Mouse (Mus musculus) gastrocnemius, postnatal 36 days (tissue): ENCODE data around the gene Timm23. TPM values are rescaled to one million over a fixed set of nuclear protein-coding genes. Genes with fewer than 3 reads are reported as not detected.
"Not testable (repeated sequence)": the region's sequence is repeated elsewhere in the genome, so short reads cannot be mapped to it uniquely, and the experiment has no call there.

Source experiments
- DNase-seq, 2 experiments: peaks; one replicate each; pipeline ENCODE4 v3.0.0; 2022
- intact Hi-C: fragments of 180-260 bp; cut with DNase I; formaldehyde crosslinking; loops from one replicate; pipeline ENCODE4 v1.15.1; 2025
- long read RNA-seq, 2 experiments: library from polyadenylated mRNA; stranded (forward); transcript quantifications; one replicate each; pipeline ENCODE4 v2.0.0; 2021
- total RNA-seq, 2 experiments: library from RNA; stranded (reverse); gene quantifications; 2 replicates each; pipeline ENCODE4 v1.2.3; 2021

Timm23 gene
- 100 to 1,000 TPM; 198 to 210 TPM for total RNA-seq
- long read RNA-seq, experiment 1, transcript Timm23-201 (7 exons, 1,173 nt) = major isoform, 496 of 531 reads
- long read RNA-seq, experiment 1, partial matches to known transcripts = 8 of 531 reads
- long read RNA-seq, experiment 1, other reads (novel, unspliced or antisense) = 25 of 531 reads
- long read RNA-seq, experiment 2, transcript Timm23-201 (7 exons, 1,173 nt) = major isoform, 645 of 695 reads
- long read RNA-seq, experiment 2, partial matches to known transcripts = 12 of 695 reads
- long read RNA-seq, experiment 2, other reads (novel, unspliced or antisense) = 37 of 695 reads

DNA sequence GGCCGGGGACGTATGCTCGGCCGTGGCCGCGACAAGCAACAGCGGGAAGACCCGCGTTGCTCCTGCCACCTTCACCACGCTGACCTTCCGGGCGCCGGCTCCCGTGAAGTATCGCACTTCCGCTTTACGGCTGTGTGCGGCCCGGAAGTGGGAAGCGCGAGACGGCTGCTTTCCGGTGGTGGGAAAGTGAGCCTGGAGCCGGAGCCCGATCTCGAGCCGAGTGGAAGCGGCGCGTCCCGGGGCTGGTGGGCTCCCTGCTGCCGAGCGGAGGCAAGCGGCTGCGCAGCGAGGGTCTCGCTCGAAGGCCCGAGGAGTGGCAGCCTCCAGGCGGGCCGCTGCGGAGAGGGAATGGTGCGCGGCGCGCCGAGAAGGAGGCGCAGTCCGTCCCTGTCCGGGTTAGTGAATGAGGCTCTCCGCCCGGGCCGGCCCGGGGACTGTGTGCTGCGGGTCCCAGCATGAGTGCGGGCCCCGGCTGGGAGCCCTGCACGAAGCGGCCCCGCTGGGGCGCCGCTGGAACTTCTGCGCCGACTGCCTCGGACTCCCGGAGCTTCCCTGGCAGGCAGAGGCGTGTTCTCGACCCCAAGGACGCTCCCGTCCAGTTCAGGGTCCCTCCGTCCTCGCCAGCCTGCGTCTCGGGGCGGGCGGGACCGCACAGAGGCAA is at the start of gene Timm23, which contains the start of gene Parg:
Gene Timm23, minus strand, starts transcription at position 108 of the 661 bp plus-strand sequence.
Gene Parg, plus strand, starts transcription at position 159 of the 661 bp plus-strand sequence.
- intact Hi-C loops = no loop called here
- peak; percentile 78 for DNase-seq

DNA sequence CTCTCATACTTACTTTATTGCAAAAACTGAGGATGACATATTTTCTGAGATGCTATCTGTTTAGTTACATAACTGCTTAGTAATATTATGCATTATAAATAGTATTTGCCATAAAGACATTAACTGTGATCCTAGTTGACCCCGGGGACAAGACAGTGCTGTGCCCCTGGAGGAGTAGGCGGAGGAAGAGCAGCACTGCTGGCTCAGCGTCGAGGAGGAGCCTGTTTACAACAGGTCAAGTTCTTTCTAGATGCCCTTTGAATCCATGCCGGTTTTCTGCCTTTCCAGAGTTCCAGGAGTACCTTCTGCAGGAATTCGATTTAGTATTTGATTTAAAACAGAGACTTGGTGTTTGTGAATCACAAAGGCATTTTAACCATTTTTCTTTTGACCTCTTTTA is 47.9 kb upstream of the Timm23 start:
- DNase-seq = no peak
- intact Hi-C loops = loop anchor here (10.0 kb wide), 1 partner anchor 495 kb away; no protein-coding TSS in a partner anchor

DNA sequence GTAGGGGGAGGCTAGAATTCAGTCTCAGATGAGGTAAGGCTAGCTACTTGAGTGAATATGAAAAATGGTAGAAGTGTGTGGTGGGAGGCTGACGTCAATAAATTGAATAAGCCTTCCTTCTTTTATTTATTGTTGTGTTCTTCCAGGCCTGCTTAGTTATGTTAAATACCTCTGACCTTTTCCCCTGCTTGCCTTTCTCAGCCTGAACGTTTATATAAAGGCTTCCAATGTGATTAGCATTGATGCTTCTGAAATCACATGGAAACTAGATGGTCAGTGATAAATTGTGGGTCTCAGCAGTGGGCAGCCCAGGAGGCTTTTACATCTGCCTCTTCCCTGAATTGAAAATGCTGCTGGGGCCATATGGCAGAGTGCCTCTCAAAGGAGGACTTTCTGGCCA is 44.3 kb upstream of the Timm23 start:
- DNase-seq = no peak
- intact Hi-C loops = loop anchor here (10.0 kb wide), 1 partner anchor 499 kb away; no protein-coding TSS in a partner anchor

DNA sequence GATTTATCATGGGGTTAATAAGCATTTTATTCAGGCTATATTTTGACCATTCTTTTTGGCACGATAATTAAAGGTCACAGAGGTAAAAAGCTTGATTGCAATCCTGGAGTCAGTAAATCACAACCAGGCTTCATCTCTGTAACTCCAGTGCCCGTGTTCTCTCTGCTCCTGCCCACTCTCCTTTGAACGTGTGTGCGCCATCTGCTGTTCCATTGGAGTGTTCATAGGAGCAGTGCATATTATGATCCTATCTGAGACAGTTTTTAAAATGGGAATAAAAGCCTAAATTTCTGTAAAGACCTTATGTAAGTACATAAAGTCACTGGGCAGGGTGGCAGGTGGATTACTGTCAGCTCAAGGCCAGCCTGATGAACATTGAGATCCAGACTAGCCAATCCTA is 40.7 kb upstream of the Timm23 start:
- intact Hi-C loops = loop anchor here (10.0 kb wide), 1 partner anchor 502 kb away; no protein-coding TSS in a partner anchor

DNA sequence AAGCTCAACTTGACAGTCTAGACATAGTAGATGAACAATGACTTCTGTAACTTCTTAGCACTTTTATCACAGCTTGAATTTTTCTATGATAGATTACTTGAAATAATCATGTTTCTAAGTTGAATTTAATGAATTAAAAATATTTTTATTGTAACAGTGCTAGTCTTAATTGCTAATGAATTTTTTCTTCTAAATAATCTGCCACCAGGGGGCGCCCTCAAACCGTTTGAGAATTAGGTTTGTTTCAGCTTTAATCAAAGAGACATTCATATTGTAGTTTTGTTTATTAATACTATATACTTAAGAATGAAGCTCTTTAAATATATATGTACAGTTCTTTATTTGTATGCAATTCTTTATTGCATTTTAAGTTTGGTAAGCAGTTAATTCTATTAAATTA is 27.3 kb upstream of the Timm23 start:
- peak in 1 of 2 experiments; percentile 19 for DNase-seq
- intact Hi-C loops = loop anchor here (5.0 kb wide), 1 partner anchor 253 kb away; no protein-coding TSS in a partner anchor

More for the DNA sequence above, 40.7 kb upstream of the Timm23 start:
- no peak for DNase-seq

DNA sequence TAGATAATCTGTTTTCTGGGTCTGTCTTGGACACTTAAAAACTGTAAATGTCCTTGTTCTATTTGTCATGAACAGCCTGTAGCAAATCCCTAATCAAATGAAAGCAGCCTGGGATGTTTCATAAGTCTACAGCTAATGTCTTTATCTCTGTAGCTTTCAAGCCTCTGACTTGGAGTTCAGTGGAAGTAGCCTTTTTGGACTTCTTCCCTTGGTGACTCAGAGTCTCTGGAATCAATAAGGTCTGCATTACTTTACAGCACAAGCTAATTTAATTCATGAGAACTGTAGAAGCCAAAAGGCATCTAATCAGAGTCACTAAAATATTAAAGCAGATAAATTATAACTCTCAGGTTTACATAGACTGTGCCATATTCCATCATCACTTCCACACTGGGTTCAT is 24.9 kb upstream of the Timm23 start:
- intact Hi-C loops = loop anchor here (5.0 kb wide), 1 partner anchor 256 kb away; no protein-coding TSS in a partner anchor
- DNase-seq = no peak

DNA sequence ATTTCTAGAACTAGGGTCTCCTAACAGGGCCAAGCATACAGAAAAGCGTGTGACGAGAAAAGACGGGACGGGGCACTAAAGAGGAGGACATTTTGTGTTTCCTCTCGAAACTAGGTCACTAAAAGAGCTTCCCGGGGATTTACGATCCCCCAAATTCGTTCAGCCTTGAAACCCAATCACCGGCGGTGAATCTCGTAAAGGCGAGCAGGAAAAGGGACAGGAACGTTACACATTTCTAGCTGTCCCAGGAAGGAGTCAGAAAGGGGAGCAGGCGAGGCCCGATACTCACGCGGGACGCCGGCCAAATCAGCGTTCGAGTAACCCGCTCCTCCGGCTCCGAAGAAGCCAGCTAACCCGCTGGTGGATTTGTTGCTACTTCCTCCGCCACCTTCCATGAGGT is 344 bp downstream of the Timm23 start:
- intact Hi-C loops = no loop called here

DNA sequence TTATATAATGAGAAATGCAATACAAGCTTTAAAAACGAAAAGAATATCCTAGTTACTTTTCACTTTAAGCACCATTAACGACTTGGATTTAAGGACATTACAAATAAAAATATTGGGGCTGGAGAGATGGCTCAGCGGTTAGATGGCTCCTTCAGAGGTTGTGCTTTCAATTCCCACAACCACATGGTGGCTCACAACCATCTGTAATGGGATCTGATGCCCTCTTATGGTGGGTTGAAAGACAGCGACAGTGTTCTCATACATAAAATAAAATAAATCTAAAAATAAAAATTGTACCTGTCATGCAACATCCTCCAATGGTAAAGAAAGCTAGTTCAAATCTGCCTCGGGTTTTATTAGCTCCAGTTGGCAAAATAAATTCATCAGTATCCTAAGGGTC is 8.1 kb downstream of the Timm23 start:
- intact Hi-C loops, DNase-seq: not testable (repeated sequence)

More for the DNA sequence above, 344 bp downstream of the Timm23 start:
- peak in 1 of 2 experiments; percentile 28 for DNase-seq

DNA sequence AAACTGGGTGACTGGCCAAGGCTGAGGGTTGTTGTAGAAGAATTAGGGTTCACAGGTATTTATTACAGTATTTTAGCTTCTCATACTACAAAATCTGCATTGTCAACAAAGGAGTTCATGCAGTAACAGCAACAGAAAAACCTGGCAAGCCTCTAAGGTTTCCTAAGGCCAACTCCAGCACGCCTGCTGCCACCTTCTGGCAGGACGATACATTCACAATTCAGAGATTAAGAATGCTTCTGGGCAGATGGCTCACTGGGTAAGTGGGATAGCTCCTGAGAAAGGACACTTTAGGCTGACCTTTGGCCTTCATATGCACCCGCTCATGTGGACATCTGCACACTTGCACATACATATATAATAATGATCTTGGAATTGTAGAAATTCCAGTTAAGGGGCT is 9.3 kb downstream of the Timm23 start:
- DNase-seq = peak; percentile 18 to 28
- intact Hi-C loops = no loop called here

DNA sequence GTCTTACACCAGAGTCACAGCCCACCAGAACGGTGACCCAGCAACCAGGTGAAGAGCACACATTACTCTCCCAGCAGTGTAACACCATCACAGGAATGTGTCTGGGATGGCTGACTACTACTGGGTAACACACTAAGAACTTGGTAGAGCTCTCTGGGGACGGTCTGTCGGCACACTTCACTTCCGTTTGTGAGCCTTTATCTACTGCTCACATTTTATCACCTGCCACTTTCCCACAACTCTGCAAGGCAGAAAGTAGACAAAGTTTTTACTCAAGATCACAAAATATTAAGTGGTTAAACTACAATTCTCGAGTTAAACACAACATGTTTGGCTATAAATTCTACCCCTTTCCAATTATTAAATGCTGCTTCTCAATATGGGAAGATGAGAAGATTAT is 9.8 kb downstream of the Timm23 start:
- no peak for DNase-seq
- intact Hi-C loops = no loop called here

DNA sequence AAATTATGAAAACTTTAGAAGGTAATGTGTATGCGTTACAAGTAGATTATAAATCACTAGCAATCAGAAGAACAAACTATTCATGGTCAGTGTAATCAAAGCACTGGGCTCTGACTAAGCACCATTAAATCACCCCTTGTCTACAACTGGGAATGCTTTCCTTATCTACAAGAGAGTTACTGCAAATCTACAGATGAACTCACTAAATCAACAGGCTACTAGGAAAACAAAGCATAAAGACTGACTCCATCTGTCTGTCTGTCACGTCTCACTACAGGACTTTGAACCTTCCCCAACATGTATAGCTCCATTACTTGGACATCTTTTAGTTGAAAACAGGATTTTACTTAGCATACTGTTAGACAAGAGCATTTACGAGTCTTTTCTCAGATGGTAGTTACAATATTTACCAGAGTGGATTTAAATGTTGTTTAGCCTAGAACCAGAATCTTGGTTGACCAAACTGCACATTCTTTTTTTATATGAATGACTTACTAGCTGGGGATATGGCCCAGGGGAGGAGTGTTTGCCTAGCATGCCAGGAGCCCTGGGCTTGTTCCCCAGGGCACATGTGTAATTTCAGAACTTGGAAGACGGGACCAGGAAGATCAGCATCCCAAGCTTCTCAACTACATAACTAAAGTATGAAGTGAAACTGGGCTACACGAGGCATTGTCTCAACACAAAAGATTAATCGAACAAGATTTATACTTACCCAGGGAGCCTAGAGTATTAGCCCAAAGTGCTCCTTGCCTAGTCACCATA is 10.9 kb downstream of the Timm23 start:
- intact Hi-C loops = no loop called here
- DNase-seq = no peak

DNA sequence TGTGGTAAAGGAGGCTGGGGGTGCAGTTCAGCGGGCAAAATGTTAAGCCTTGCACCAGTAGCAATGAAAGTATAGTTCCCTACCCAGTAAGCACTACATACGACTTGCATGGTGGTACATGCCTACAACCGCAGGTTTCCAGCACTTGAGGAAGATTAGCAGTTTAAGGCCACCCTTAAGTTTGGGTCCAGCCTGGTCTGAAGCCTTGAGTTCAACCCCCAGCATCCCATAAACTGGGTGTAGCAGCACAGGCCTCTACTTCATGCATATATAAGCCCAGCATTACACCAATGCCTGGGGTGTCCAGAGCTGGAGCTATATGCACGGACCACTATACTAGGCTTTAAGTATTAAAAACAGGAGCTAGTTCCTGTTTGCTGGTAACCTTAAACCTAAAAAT is 17.9 kb downstream of the Timm23 start:
- intact Hi-C loops = no loop called here
- no peak for DNase-seq

DNA sequence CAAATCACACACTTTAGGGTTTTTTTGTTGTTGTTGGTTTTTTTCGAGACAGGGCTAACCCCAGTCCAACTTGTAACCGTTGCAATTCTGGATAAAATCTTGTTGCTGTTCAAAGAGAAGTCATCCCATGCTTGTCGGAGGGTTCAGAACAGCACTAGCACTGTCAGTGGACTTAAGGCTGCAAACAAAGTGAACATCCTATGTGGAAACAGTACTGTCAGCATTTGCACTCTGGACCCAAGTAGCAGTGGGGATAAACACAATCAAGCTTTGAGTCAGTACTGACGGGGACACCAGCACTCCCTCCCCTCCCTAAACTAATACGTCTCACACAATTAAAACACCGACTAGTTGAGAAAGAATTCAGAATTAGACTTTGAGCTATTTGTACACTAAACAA is 20.8 kb downstream of the Timm23 start:
- no peak for DNase-seq
- intact Hi-C loops = no loop called here

DNA sequence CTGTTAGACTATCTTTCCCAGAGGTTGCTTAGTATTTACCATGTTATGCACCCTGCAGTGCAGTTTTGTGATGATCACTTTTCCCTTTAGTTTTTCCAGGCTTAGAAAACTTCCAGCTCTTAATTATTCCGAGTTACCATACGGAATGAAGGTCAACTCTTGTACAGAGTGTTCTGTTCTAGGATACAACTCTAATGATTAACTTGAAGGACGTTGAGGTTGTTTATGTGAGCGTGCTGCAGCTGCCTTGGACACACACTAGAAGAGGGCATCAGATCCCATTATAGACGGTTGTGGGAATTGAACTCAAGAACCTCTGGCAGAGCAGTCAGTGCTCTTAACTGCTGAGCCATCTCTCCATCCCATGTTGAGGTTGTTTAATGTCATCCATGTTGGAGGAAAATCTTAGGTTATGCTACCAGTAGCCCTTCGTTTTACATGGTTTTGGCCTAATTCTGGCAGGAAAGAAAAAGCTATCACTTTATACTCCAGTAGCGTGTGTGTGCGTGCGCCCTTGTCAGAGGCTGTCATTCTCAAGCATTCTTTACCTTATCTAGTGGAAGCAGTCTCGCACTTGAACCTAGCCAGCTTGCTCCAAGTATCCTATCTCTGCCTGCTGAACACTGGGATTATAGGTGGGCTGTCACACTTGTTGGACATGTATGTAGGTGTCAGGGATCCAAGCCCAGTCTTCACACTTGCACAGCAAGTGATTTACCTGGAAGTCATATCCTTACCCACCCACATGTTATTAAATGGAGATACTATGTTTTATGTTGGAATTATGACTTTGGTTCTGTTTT is 22.1 kb downstream of the Timm23 start:
- intact Hi-C loops = no loop called here
- DNase-seq = no peak

DNA sequence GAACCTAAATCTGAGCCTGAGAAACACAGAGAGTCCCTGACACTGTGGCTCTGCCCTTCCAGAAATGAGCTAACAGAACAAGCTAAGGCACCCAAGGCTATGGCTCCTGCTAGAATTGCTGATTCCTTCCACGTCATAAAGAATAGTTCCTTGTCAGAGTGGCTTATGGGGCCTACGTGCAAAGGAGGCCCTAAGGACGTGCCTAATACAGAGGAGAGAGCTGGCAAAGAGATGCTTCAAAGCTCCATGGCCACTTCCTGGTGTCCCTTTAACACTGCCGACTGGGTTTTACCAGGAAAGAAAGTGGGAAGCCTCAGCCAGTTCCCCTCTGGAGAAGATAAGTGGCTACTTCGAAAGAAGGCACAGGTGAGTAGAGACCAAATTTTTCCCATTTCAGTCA is 25.1 kb downstream of the Timm23 start:
- DNase-seq, intact Hi-C loops: not testable (repeated sequence)

DNA sequence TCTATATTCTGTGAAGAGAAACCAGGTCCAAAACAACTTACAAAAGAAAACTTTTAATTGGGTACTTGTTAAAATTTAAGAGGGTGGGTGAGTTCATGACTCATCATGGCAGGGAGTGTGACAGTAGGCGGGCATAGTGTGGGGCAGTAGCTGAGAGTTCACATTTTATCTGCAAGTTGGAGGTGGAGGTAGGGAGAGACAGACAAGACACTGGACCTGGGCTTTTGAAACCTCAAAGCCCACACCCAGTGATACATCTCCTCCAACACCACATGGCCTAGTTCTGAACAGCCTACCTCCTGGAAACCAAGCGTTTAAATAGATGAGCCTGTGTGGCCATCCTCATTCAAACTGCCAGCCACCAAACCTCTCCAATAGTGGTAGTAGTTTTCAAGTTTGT is 26.4 kb downstream of the Timm23 start:
- intact Hi-C loops = no loop called here
- DNase-seq = no peak

DNA sequence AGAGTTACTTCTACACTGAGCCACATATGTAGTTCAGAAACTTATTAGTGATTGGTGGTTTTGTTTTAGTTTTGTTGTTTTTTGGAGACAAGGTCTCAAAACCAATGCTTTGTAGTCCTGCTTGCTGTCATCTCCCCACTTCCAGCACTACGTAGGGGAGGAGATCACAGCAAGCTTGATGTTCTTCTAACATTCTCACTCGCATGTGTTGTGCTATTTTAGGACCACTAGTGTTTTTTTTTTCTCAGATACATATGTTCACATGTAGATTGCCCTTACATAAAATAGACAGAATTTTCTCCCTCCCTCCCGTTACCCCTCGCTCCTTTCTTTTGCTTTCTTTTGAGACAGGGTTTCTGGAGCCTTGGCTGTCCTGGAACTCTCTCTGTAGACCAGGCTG is 31.6 kb downstream of the Timm23 start:
- no peak for DNase-seq
- intact Hi-C loops = no loop called here

DNA sequence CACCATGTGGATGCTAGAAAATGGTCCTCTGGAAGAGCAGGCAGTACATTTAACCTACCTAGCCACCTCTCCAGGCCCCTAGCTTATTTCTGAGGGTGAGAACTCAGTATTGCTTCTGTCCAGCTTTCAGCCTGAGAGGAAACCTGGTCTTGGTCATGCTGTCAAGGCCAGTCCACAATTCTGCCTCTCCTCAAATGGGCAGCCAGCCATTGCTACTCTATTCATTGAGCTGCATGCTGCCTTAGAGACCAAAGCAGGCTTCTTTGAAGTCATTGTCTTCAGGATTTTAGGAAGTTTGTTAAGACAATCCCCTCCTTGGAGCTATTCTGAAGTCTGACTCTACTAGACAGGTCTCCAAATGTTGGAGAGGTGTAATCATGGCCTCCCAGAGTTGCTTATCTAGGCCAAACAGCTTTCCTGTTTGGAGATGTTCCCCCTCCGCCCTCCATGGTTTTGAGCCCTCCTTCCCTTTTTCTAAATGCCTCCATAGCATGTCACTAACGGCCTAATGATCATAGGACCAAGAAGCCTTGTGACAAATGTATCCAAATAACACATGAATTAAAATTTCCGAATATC is 33.0 kb downstream of the Timm23 start:
- intact Hi-C loops = no loop called here
- no peak for DNase-seq

DNA sequence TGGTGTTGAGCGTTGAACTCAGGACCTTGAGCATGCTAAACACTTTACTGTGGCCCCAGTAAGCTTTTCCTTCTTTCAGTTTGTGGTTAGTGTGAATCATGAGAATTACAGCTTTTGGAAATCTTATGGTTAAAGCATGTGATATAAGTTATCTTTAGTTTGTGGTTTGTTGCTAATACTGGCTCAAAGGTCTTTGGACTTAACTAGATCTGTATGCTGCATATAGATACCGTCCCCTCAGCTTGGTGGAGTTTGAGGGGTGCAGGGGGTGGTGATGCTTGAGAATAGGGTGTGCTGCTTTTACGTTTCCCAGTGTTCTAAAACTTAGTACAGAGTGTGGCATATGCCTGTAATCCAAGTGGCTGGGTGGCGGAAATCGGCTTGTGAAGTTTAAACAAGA is 34.4 kb downstream of the Timm23 start:
- intact Hi-C loops = no loop called here
- DNase-seq = no peak

DNA sequence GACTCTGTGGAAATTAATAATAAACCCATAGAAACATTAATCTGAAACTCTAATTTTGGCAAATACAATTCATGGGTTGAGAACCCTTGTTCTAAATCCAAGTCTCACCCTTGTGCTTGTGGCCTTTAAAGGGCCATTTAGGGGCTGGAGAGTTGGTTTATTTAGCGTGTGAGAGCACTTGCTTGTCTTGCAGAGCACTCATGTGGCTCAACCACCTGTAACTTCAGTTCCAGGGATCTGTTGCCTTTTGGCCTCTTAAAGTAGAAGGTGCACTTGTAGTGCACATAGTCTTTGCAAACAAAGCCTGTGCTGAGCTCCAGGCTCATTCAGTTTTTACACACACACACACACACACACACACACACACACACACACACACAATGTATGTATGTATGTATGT is 34.9 kb downstream of the Timm23 start:
- intact Hi-C loops = no loop called here
- no peak for DNase-seq
